Mouse (Mus musculus) heart, adult 2 months (tissue): ENCODE results near the gene Frem1. TPM values are rescaled to one million over a fixed set of nuclear protein-coding genes. Genes with fewer than 3 reads are reported as not detected.

Experiments used
- DNase-seq, 2 experiments: peaks; one replicate each; pipeline ENCODE4 v3.0.0; 2021
- H3K27ac ChIP-seq: fragments of 200-600 bp; 2 replicates; pipeline ENCODE4 v1.8.1; 2022
- H3K27me3 ChIP-seq: fragments of 200-500 bp; 2 replicates; pipeline ENCODE4 v1.6.1; 2012; ENCODE audit warnings: mild to moderate bottlenecking, low read length, inconsistent platforms, mixed read lengths; ENCODE audit not compliant: control insufficient read depth, insufficient read depth
- H3K36me3 ChIP-seq: fragments of 200-500 bp; 2 replicates; pipeline ENCODE4 v1.6.1; 2012; ENCODE audit warnings: low read length, inconsistent platforms; ENCODE audit not compliant: control insufficient read depth, insufficient read depth
- H3K4me1 ChIP-seq: fragments of 200-500 bp; 2 replicates; pipeline ENCODE4 v1.6.1; 2011; ENCODE audit warnings: low read length; ENCODE audit not compliant: control insufficient read depth, insufficient read depth
- H3K4me3 ChIP-seq: fragments of 200-600 bp; 2 replicates; pipeline ENCODE4 v1.8.1; 2022
- H3K79me2 ChIP-seq: fragments of 200-500 bp; replicated peaks from 2 replicates; pipeline ENCODE4 v1.6.1; 2012; ENCODE audit warnings: mild to moderate bottlenecking, inconsistent platforms, low read length, moderate library complexity, mixed read lengths; ENCODE audit not compliant: control insufficient read depth, insufficient read depth
- H3K9ac ChIP-seq: fragments of 200-500 bp; 2 replicates; pipeline ENCODE4 v1.6.1; 2012; ENCODE audit warnings: low read depth, mild to moderate bottlenecking, control low read depth, inconsistent platforms, low read length, mixed read lengths
- CTCF ChIP-seq: fragments of 200-600 bp; IDR thresholded peaks from 2 replicates; pipeline ENCODE4 v1.8.1; 2022; ENCODE audit warnings: antibody characterized with exemption, mild to moderate bottlenecking, moderate library complexity
- EP300 ChIP-seq: fragments of 200-500 bp; IDR thresholded peaks from 2 replicates; pipeline ENCODE4 v1.6.1; 2011; ENCODE audit warnings: low read depth, low read length, control low read depth; ENCODE audit not compliant: insufficient read depth
- POLR2A ChIP-seq: fragments of 200-500 bp; IDR thresholded peaks from 2 replicates; pipeline ENCODE4 v1.6.1; 2011; ENCODE audit warnings: mild to moderate bottlenecking, low read depth, low read length, control low read depth; ENCODE audit not compliant: insufficient read depth
- WGBS: fragments of 180-500 bp; shearing (Covaris S2); methylation state at CpG from one replicate; pipeline ENCODE4 v1.1.7; 2018; 5-methylcytosine and 5-hydroxymethylcytosine counted together
- intact Hi-C: fragments of 180-260 bp; cut with DNase I; formaldehyde crosslinking; loops from one replicate; pipeline ENCODE4 v1.15.1; 2025
- polyA plus RNA-seq: library from polyadenylated mRNA; depleted of rRNA; stranded (reverse); fragments of >200 nt; gene quantifications from 2 replicates; pipeline ENCODE4 v1.2.3, GENCODE M21; 2012
- total RNA-seq, 2 experiments: library from RNA; stranded (reverse); gene quantifications; 2 replicates each; pipeline ENCODE4 v1.2.3; 2021

The Frem1 gene
- total and polyA plus RNA-seq, 3 experiments = 0.21 to 0.52 (median 0.21) TPM

- Histone ChIP-seq H3K4me3 (no peak overlapping the region), H3K79me2 (no peaks in the 10 kb centered on the region), H3K27me3 (no peaks in the 10 kb centered on the region), H3K36me3 (no peaks in the 10 kb centered on the region), H3K9ac (no peak overlapping the region), H3K4me1 (no peaks in the 10 kb centered on the region), H3K27ac (no peak overlapping the region)
- intact Hi-C loops = no loop called here
- 85% methylated on average over 2 of the region's 2 CpGs for WGBS
- TF ChIP-seq EP300 (no peak), POLR2A (no peak), CTCF (no peak)
- no peak for DNase-seq
Observed at GRCm38 (mm10) chr4:82880243-82880642, 171.9 kb downstream of the Frem1 start.

DNA sequence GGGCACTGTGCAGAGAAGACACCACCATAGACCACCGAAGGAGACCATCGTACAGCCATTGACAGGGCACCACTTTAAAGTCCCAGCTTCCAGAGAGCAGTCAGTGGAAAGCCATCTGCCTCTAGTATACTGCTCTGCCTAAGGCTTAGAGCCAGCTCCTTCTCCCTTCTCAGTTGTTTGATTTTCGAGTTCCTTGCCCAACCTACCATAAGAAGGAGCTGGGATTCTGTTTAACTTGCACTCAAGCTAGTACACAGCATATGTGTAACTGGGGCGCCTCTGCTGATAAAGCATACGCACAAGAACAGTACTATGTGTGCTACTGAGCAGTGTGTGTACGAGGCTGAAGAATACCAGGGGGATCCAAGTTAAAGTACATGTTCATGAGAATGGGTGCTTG is 173.0 kb downstream of the Frem1 start:
- Histone ChIP-seq H3K27me3 (no peaks in the 10 kb centered on the region), H3K4me3 (no peak overlapping the region), H3K4me1 (no peaks in the 10 kb centered on the region), H3K9ac (no peak overlapping the region), H3K36me3 (no peaks in the 10 kb centered on the region), H3K27ac (no peak overlapping the region), H3K79me2 (no peaks in the 10 kb centered on the region)
- DNase-seq = no peak
- WGBS = 81% methylated on average over 6 of the region's 6 CpGs
- TF ChIP-seq EP300 = no peak
- TF ChIP-seq CTCF = no peak
- no peak for TF ChIP-seq POLR2A
- intact Hi-C loops = no loop called here

DNA sequence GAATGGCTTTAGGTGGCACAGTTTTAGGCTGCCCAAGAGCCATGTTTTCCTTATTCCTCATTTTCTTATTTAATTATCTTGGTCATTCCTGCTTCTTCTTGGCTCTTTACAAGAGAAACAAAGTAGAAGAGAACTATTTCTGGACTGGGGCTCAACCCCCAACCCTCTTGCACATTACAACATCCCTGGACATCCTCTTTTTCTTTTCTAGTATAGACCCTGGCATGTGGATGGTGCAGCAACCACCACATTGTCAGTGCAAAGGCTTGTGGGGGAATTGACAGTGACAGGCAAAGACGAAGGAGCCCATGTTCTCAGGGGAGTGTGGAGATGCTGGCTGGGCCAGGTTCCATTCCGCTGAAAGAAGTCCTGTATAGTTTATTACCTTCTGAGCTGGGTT is 175.5 kb downstream of the Frem1 start:
- H3K36me3 ChIP-seq = no peaks in the 10 kb centered on the region
- no peak for DNase-seq
- no peaks in the 10 kb centered on the region for H3K4me1 ChIP-seq
- no peak overlapping the region for H3K4me3 ChIP-seq
- H3K79me2 ChIP-seq = no peaks in the 10 kb centered on the region
- H3K27ac ChIP-seq = no peak overlapping the region
- no peak overlapping the region for H3K9ac ChIP-seq
- no peaks in the 10 kb centered on the region for H3K27me3 ChIP-seq
- TF ChIP-seq CTCF (no peak), POLR2A (no peak)
- intact Hi-C loops = no loop called here
- 83% methylated on average over 2 of the region's 2 CpGs for WGBS

GRCm38 (mm10) chr4:82875532-82875931 is 176.6 kb downstream of the Frem1 start:
- Histone ChIP-seq H3K79me2 (no peaks in the 10 kb centered on the region), H3K9ac (no peak overlapping the region), H3K4me3 (no peak overlapping the region), H3K27me3 (no peaks in the 10 kb centered on the region), H3K36me3 (no peaks in the 10 kb centered on the region), H3K4me1 (no peaks in the 10 kb centered on the region), H3K27ac (no peak overlapping the region)
- WGBS = 61% methylated on average over 4 of the region's 4 CpGs
- no peak for DNase-seq
- TF ChIP-seq EP300 = no peak
- TF ChIP-seq CTCF = no peak
- TF ChIP-seq POLR2A = no peak
- intact Hi-C loops = no loop called here

GRCm38 (mm10) chr4:82874791-82875190 is 177.3 kb downstream of the Frem1 start:
- intact Hi-C loops = no loop called here
- H3K27ac ChIP-seq = no peak overlapping the region
- 52% methylated on average over 4 of the region's 4 CpGs for WGBS

DNA sequence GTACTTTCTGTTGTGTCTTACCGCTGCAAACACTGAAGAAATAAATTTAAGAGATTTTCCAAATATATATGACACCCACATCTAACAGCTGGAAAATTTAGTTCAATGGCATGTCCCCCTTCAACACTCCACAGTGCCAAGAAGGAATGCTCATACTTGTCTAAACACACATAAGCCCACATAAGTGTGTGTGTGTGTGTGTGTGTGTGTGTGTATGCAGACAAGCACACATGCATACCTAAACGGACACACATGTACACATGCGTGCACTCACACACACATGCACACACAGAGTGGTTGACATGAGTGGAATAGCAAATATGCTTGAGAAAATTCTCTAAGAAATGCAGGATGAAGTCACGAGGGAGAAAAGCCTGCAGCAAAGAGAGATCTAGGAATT is 179.6 kb downstream of the Frem1 start:
- Histone ChIP-seq H3K9ac (no peak overlapping the region), H3K79me2 (no peaks in the 10 kb centered on the region), H3K4me1 (no peaks in the 10 kb centered on the region), H3K4me3 (no peak overlapping the region), H3K27me3 (no peaks in the 10 kb centered on the region), H3K36me3 (no peaks in the 10 kb centered on the region), H3K27ac (no peak overlapping the region)
- TF ChIP-seq EP300 (no peak), POLR2A (no peak), CTCF (no peak)
- DNase-seq = no peak
- intact Hi-C loops = no loop called here
- 70% methylated on average over 4 of the region's 4 CpGs for whole genome bisulfite sequencing

More at GRCm38 (mm10) chr4:82874791-82875190, 177.3 kb downstream of the Frem1 start:
- H3K9ac ChIP-seq = no peak overlapping the region
- no peaks in the 10 kb centered on the region for H3K79me2 ChIP-seq
- no peak overlapping the region for H3K4me3 ChIP-seq
- TF ChIP-seq CTCF (no peak), POLR2A (no peak), EP300 (no peak)
- no peaks in the 10 kb centered on the region for H3K27me3 ChIP-seq
- H3K4me1 ChIP-seq = no peaks in the 10 kb centered on the region
- no peaks in the 10 kb centered on the region for H3K36me3 ChIP-seq
- DNase-seq = no peak

DNA sequence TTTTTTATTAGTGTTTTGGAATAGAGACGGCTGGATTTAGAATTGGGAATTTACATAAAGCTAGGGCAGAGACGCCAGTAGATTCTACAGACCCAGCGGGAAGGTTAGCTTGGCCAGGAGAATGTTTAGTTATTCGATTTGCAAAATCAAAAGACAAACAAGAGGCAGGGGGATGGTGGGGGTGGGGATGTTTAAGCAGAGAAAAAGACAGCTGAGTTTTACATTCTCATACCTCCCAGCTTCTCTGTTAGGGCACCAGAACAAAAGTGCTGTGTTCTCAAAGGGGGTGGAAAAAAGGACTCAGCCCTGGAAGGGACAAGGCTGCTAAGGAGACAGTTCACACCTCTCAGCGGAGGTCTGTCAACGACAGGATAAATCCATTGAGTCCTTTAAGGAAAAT is 180.0 kb downstream of the Frem1 start:
- no peaks in the 10 kb centered on the region for H3K36me3 ChIP-seq
- H3K9ac ChIP-seq = no peak overlapping the region
- no peaks in the 10 kb centered on the region for H3K79me2 ChIP-seq
- no peak for DNase-seq
- no peaks in the 10 kb centered on the region for H3K27me3 ChIP-seq
- 48% methylated on average over 6 of the region's 6 CpGs for WGBS
- TF ChIP-seq CTCF (no peak), EP300 (no peak), POLR2A (no peak)
- no peak overlapping the region for H3K4me3 ChIP-seq
- no peaks in the 10 kb centered on the region for H3K4me1 ChIP-seq
- no peak overlapping the region for H3K27ac ChIP-seq
- intact Hi-C loops = no loop called here
